Mouse (Mus musculus) layer of hippocampus, adult 18-20 months (tissue): ENCODE measurements around the gene B3gat3. TPM values are rescaled to one million over a fixed set of nuclear protein-coding genes. Genes with fewer than 3 reads are reported as not detected.
A peak's percentile ranks its signal among the peaks of the same experiment; 100 is the strongest.
"Not testable (repeated sequence)": the region's sequence is repeated elsewhere in the genome, so short reads cannot be mapped to it uniquely, and the experiment has no call there.

Experiments
- DNase-seq, 2 experiments: peaks; one replicate each; pipeline ENCODE4 v3.0.0; 2022; ENCODE audit warnings: low spot score in 2 of 2
- total RNA-seq, 2 experiments: library from RNA; stranded (reverse); gene quantifications; 2 replicates each; pipeline ENCODE4 v1.2.3; 2021

B3gat3 gene
- total RNA-seq, 2 experiments from 2014 or later: 166 to 169 TPM

DNA sequence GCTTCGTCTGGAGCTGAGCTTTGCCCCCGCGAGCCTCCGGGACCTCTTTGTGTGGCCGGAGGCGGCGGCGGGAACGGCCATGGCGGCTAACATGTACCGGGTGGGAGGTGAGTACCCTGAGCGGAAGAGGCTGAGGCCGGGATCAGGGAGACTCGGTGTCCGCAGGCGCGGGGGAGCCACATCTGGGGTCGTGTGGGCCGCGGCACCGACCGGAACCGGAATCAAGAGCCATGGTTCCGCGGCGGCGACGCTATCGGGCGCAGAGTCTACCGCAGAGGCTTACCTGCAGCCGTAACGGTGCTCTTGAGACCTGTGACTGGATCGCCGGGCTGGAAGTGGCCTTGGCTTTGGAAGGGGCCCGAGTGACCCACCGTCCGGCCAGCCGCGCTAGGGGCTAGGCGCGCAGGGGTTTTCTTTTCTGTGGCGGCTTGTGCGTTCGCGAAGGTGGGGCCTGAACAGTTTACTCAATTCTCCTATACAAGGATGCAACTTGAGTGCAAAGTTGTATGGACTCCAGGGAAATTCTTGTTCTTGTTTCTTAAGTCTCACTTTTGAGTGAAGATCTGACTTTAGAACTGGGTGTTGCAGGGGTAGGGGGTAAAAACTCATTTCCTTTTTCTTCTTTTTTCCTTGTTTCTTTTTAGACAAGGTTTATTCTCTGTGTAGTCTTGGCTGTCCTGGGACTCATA, 22.2 kb downstream of the B3gat3 start:
- peak in 1 of 2 experiments; percentile 49 for DNase-seq

- DNase-seq: no peak
Measured at GRCm38 (mm10) chr19:8943047-8943446, 22.9 kb downstream of the B3gat3 start.

- no peak for DNase-seq
Measured at GRCm38 (mm10) chr19:8944062-8944461, 23.9 kb downstream of the B3gat3 start.

DNA sequence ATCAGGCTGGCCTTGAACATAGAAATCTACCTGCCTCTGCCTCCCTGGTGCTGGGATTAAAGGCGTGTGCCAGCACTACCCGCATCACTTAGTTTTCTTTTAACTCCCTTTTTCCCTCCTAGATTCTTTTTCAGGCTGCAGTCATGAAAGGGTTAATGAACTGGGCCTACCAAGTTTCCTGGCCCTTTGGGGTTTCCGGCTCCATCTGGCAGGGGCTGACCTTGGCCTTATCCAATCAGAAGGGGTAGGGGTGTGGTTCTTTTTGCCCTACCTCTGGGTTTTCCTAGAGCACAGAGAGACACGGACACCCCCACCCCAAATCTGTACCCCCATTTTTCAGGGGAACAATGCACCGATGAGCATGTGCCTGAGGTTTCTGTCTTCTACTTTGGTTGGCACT, 24.6 kb downstream of the B3gat3 start:
- no peak for DNase-seq

DNA sequence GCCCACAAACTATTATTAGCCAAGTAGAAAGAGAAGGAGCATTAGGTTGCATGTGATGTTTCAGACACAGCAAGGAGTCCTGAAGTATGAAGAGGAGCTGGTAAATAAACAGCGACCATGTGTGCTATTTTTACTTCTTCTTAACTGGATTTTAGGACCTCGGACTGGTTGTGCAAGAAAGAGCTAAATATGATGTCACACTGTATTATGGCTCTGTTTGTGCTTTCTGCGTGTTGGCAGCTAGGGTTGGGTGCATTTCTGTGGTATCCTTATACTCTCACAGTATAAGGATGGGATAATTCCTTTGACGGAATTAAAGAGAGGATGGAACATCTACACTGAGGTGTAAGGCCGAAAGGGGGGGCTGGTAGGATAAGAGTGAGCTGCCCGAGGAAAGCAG, 25.1 kb downstream of the B3gat3 start:
- no peak for DNase-seq

DNA sequence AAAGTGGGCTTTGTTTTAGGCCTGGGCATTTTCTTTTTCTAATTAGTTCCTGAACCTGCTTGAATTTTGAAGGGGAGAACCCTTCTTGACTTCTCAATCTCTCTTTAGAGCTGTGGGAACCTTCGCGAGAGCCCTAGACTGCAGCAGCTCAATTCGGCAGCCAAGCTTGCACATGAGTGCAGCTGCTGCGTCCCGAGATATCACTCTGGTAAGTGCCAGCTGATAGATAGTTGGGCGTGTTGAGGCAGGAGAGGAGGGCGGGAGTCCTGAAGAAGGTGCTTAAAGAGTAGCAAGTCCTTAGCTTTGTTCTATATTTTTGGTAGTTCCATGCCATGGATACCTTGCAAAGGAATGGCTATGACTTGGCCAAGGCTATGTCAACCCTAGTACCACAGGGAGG, 26.8 kb downstream of the B3gat3 start:
- no peak for DNase-seq

DNA sequence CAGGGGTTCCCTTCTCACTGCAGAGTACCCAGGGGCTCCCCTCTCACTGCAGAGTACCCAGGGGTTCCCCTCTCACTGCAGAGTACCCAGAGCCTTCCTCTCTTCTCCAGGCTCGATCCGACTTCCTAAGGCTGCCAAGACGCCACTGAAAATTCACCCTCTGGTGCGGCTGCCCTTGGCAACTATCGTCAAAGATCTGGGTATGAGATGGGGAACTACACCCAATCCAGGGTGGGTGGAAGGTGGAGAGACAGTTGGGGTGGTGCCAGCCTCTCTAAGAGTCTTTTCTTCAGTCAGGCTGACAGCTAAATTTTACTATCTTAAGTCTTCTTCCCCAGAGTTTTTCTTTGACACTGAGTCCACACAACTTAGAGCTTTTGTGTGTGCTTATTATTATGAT, 30.0 kb downstream of the B3gat3 start:
- DNase-seq: no peak

DNA sequence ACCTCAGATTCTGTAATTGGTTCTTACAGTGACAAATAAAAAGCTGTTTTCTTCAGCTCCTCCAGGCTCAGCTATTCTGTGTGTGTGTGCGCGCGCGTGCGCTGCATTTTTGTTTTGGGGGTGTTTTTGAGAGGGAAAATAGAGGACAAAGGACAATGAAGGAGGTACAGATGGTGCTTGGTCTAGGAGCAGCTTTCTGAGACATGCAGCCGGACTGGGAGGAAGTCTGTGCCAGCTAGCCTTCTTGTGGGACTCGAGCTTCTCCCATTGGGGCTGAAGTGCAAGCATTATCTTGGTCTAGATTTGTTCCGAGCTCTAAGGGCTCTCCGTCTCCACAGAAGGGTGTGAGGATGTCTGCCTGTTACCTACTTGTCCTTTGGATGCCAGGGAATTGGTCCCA, 32.1 kb downstream of the B3gat3 start:
- no peak for DNase-seq

- DNase-seq: peak; percentile 92 to 98
Measured at GRCm38 (mm10) chr19:8953135-8954039, 33.2 kb downstream of the B3gat3 start, which contains the start of gene Tut1. Gene Tut1 (plus strand): TSS chr19:8953847.

- no peak for DNase-seq
Measured at GRCm38 (mm10) chr19:8954171-8954570, 34.0 kb downstream of the B3gat3 start.

GRCm38 (mm10) chr19:8962256-8962655, 42.1 kb downstream of the B3gat3 start:
- DNase-seq: no peak

GRCm38 (mm10) chr19:8965075-8965474, 44.9 kb downstream of the B3gat3 start:
- no peak for DNase-seq

- no peak for DNase-seq
Measured at GRCm38 (mm10) chr19:8965771-8966170, 45.6 kb downstream of the B3gat3 start.

GRCm38 (mm10) chr19:8966198-8966589, 46.0 kb downstream of the B3gat3 start:
- DNase-seq: no peak

DNA sequence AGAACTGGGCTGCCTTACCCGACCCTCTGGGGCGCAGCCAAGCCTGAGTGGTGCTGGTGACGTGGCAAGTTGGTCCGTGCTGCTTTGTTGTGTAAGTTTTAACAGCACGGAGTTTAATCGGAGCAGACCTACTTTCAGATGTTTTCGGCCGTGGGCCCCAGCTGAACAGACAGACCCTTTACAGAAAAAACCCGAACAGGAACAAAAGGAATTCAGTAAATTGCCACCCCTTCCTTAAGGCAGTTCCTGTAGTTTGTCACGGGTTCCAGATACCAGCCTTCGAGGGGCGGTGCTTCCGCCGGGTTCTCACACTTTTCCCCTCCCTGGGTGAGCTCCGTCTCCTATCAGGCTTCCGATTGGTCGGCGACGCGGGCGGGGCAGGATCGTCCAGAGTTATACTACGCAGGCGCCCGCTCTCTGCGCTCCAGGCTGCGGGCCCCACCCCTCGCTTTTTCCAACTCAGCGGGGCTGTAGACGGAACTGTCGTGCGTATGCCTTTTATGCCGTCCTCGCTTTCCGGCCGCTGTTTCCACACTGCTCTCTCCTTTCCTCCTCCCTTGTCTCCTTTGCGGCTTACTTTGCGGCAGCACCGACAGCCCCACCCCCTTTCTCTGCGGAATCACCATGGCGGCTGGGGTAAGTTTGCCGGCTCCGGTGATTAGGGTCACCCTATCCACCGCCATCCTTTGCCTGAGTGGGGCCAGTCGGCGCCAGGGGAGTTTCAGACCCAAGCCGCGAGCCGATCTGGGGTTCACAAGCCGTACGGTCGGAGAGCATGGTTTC, 46.6 kb downstream of the B3gat3 start, which contains the start of gene Eef1g:
Gene Eef1g (plus strand): TSS at position 452 of the 783 bp plus-strand sequence.
- peak; percentile 100 for DNase-seq

DNA sequence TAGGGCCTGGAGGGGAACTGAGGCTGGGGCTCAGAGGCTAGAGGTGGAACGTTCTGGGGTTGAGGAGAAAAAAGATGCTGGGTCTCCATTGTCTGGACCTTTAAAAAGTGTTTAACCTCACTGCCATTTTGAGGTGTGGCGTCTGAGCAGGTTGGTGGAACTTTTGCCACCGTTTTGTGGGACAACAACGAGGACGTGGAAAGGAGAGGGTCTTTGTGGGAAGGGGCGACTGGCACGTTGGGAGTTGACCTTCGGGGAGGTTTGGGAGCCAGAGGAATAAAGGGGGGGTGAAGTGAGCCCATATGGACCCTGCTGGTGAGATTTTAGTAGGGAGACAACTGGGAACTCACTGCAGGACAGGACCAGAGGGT, 47.2 kb downstream of the B3gat3 start:
- DNase-seq: no peak

DNA sequence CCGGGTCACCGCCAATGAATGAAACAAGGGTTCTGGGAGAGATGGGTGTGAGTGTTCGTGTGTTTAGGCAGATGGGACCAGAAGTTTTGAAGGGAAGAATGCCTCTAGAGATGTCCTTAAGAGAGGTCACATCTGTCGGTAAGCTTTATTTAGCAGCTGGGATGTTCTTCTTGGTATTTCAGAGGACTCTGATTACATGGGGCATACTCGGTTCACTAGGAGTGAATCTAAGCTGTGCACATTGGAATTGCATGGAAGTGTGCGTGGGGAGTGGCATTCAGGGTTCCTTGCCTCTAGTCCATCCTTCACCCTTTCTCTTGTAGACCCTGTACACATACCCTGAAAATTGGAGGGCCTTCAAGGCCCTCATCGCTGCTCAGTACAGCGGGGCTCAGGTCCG, 47.7 kb downstream of the B3gat3 start:
- DNase-seq: no peak

DNA sequence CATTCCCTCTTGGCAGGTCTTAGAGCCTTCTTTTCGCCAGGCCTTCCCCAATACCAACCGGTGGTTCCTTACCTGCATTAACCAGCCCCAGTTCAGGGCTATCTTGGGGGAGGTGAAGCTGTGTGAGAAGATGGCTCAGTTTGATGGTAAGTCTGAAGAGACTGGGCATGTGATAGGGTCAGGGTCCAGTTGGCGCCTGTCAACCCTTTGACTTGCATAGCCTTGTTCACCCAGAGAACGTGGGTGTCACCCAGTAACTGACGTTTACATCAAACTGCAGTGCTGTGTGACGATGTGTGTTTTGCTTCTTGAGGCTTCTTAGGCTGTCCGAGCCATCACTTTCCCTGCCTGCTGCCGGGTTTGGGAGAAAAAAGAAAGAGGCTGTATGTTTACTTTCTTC, 52.3 kb downstream of the B3gat3 start:
- not testable (repeated sequence) for DNase-seq

DNA sequence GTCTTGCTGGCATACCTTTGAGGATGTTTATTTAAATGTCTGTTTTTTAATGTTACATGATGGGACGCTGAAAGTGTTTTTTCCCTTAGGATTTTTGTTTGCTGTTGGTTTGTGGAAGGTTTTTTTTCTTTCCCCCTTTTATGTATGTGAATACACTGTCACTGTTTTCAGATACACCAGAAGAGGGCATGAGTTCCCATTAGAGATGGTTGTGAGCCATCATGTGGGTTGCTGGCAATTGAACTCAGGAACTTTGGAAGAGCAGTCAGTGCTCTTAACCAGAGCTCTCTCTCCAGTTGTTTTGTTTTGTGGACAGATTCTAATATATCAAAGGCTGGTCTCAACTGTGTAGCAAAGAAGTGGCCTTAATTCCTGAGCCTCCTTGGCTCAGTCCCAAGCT, 54.5 kb downstream of the B3gat3 start:
- no peak for DNase-seq

DNA sequence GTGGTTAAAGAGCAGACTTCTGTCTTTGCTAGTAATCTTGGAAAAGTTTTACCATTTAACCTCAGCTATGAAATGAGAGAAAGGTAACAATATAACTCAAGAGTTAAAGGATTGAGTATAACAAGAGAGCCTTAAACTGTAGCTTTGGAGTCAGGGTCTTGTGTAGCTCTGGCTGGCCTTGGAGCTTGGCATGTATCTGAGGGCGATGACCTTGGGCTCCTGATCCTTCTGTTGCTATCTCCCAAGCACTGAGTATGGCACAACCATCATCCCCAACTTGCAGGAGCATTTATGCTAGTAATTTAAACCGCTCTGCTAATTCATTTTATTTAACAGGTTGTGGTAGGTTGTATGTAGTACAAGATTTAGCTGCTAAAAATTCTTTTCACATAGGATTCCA, 55.3 kb downstream of the B3gat3 start:
- DNase-seq: no peak

GRCm38 (mm10) chr19:8976535-8976934, 56.4 kb downstream of the B3gat3 start:
- DNase-seq: no peak
